Mouse (Mus musculus) lung, postnatal 0 days (tissue): ENCODE measurements at regions not wholly inside any gene's neighbourhood (a gene's known extent, or its start where the extent isn't known, plus 50 kb on each side); places are given as distances from the start of the nearest gene placed in this dataset.

Experiments
- ATAC-seq: fragments of 200-750 bp; cut with Nextera tagmentation; 2 replicates; pipeline ENCODE4 v1.8.0; 2017; ENCODE audit warnings: moderate library complexity
- DNase-seq: peaks from one replicate; pipeline ENCODE4 v3.0.0-alpha.2; 2016; ENCODE audit warnings: low spot score
- H3K27ac ChIP-seq: fragments of 300-500 bp; sonication (generic); 2 replicates; pipeline ENCODE4 v1.5.1; 2014; ENCODE audit warnings: antibody characterized with exemption, mild to moderate bottlenecking, low read length, mixed read lengths
- H3K27me3 ChIP-seq: fragments of 300-500 bp; sonication (generic); replicated peaks from 2 replicates; pipeline ENCODE4 v1.6.1; 2014; ENCODE audit warnings: low read length, mixed read lengths; ENCODE audit not compliant: insufficient read depth
- H3K36me3 ChIP-seq: fragments of 300-500 bp; sonication (generic); 2 replicates; pipeline ENCODE4 v1.6.1; 2014; ENCODE audit warnings: low read length, mixed read lengths; ENCODE audit not compliant: insufficient read depth
- H3K4me1 ChIP-seq: fragments of 300-500 bp; sonication (generic); 2 replicates; pipeline ENCODE4 v1.6.1; 2014; ENCODE audit warnings: antibody characterized with exemption, low read depth, low read length, mixed read lengths; ENCODE audit not compliant: insufficient read depth
- H3K4me2 ChIP-seq: fragments of 300-500 bp; sonication (generic); replicated peaks from 2 replicates; pipeline ENCODE4 v1.6.1; 2014; ENCODE audit warnings: low read depth, mild to moderate bottlenecking, low read length, moderate library complexity, mixed read lengths
- H3K4me3 ChIP-seq: fragments of 300-500 bp; sonication (generic); 2 replicates; pipeline ENCODE4 v1.5.1; 2014; ENCODE audit warnings: low read depth, low read length
- H3K9ac ChIP-seq: fragments of 300-500 bp; sonication (generic); replicated peaks from 2 replicates; pipeline ENCODE4 v1.6.1; 2014; ENCODE audit warnings: low read depth, mild to moderate bottlenecking
- H3K9me3 ChIP-seq: fragments of 300-500 bp; sonication (generic); 2 replicates; pipeline ENCODE4 v1.6.1; 2016; ENCODE audit warnings: low read length, mixed read lengths
- CTCF ChIP-seq: IDR thresholded peaks from 2 replicates; pipeline ENCODE4 v1.5.1; 2016; ENCODE audit warnings: antibody characterized with exemption, mild to moderate bottlenecking
- EP300 ChIP-seq: IDR thresholded peaks from 2 replicates; pipeline ENCODE4 v1.6.1; 2016; ENCODE audit warnings: antibody characterized with exemption, mild to moderate bottlenecking, control low read depth
- WGBS: fragments of 180-500 bp; shearing (Covaris S2); extraction: QIAGEN DNeasy Blood & Tissue Kit; methylation state at CpG from one replicate; pipeline ENCODE4 v1.1.7; 2014; 5-methylcytosine and 5-hydroxymethylcytosine counted together

DNA sequence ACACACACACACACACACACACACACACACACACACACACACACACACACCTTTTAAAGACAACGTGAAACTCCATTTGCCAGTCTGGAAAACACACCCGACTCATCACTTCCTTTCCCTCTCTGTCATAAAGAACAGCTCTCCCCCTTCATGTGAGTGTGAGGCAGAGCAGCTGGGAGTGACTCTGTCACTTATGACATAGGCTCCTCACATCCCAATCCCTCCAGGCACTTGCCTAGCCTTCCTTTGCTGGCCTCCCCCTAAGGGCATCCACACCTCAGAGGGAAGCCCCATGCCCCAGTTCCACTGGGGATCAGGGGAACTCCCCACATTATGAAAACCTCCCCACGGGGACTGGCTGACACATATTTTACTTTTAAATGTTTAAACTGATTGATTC is 257.5 kb downstream of the Tshz3 start:
- WGBS, result 47% methylated on average over 3 of the region's 3 CpGs
- Histone ChIP-seq H3K9me3 (no peaks in the 10 kb centered on the region), H3K27me3 (no peaks in the 10 kb centered on the region), H3K36me3 (no peaks in the 10 kb centered on the region), H3K4me1 (no peaks in the 10 kb centered on the region), H3K27ac (no peak overlapping the region), H3K4me3 (no peak overlapping the region), H3K9ac (no peak overlapping the region), H3K4me2 (no peak overlapping the region)
- TF ChIP-seq EP300, result no peak
- TF ChIP-seq CTCF, result no peak
- DNase-seq (peak; percentile 44), ATAC-seq (no peak)

DNA sequence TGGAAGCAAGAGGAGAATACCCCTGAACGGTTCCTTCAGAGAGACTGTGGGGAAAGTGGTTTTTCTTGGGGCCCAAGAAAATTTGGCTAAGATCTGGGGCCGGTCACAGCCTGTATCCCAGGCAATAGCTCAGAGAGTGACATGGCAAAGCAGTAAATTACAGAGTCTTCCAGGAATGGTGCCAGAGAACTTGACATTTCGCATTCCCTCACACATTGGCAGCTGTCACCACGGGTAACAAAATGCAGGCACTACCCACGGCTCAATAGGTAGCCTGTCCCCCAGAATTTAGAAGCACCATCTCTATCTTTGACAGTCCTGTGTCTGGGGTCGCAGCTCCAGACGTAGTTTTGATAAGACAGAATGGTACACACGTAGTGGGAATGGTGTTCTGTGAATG is 260.3 kb downstream of the Tshz3 start:
- Histone ChIP-seq H3K4me1 (no peaks in the 10 kb centered on the region), H3K27ac (no peak overlapping the region), H3K27me3 (no peaks in the 10 kb centered on the region), H3K4me2 (no peak overlapping the region), H3K9ac (no peak overlapping the region), H3K9me3 (no peaks in the 10 kb centered on the region), H3K4me3 (no peak overlapping the region), H3K36me3 (no peaks in the 10 kb centered on the region)
- ATAC-seq (no peak), DNase-seq (no peak)
- 60% methylated on average over 8 of the region's 8 CpGs for WGBS
- TF ChIP-seq EP300 (no peak), CTCF (no peak)

DNA sequence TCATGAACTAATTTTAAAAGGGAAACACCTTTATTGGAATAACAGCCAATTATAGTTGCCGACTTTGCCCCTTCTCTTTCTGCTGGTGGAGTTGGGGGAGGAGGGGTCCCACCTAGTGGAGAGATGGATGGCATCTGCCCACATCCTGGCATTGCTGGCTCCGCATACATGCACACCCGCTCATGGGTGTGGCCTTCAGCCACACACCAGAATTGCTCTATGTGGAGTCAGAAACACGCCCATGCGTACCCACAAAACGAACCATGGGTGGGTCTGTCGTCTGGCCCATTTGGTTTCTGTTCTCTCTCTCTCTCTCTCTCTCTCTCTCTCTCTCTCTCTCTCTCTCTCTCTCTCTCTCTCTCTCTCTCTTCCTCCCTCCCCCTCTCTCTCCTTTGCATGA is 273.9 kb downstream of the Tshz3 start:
- ATAC-seq, result no peak
- no peaks in the 10 kb centered on the region for H3K9me3 ChIP-seq
- WGBS, result 62% methylated on average over 7 of the region's 7 CpGs
- TF ChIP-seq CTCF (no peak), EP300 (no peak)
- H3K4me1 ChIP-seq, result no peaks in the 10 kb centered on the region
- no peak overlapping the region for H3K4me3 ChIP-seq
- H3K27me3 ChIP-seq, result no peaks in the 10 kb centered on the region
- H3K4me2 ChIP-seq, result no peak overlapping the region
- H3K9ac ChIP-seq, result no peak overlapping the region
- no peak overlapping the region for H3K27ac ChIP-seq
- no peaks in the 10 kb centered on the region for H3K36me3 ChIP-seq
- no peak for DNase-seq

DNA sequence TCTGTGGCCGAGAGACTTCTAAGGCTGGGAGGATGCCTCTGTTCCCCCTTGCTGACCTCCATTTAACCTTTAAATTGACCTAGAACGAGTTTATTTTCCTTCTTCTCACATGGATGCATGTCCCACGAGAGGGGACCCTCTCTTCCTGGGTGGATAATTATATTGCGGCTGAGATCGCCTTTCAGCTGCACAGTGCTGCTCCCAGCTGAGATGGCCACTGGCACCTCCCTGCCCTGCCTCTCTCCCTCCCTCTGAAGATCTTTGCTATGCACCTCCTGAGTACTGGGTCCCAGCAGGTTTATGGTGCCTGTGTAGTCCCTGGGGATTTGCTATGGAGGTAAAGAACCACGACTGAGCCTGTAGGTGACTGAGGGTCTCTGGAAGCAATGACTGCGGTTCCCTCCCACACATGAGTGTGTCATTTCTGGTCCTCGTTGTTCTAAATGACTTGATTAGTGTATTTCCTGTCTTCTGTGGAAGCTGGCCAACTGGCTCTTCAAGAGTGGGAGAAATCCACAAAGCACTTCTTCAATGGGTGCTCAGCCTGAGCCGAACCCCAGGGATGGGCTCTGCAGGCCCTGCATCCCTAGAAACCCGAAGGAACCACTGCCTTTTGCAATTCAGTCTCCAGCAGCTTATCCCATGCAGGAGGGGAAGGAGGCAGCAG is 275.9 kb downstream of the Tshz3 start:
- Histone ChIP-seq H3K4me3 (no peak overlapping the region), H3K4me1 (no peaks in the 10 kb centered on the region), H3K36me3 (no peaks in the 10 kb centered on the region), H3K27ac (no peak overlapping the region), H3K27me3 (no peaks in the 10 kb centered on the region), H3K4me2 (no peak overlapping the region), H3K9me3 (no peaks in the 10 kb centered on the region), H3K9ac (no peak overlapping the region)
- DNase-seq, result no peak
- WGBS, result 52% methylated on average over 10 of the region's 10 CpGs
- TF ChIP-seq EP300 (no peak), CTCF (no peak)
- no peak for ATAC-seq

DNA sequence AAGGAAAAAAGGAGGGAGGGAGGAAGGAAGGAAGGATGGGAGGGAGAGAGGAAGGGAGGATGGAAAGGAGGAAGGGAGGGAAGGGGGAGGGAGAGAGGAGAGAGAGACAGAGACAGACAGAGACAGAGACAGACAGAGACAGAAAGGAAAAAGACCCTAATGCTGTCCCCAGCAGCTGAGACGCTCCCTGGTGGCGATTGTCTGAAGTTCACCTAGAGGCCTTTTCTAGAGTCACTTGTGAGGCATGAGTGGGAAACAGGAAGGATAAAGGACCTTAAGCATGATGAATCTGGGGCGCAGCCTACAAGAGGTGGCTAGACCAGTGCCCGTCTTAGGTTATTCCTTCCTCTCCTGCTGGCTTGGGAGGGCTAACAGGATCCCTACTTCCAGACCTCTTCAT is 276.7 kb downstream of the Tshz3 start:
- DNase-seq (no peak), ATAC-seq (no peak)
- TF ChIP-seq EP300 (no peak), CTCF (peak; percentile 65)
- no peaks in the 10 kb centered on the region for H3K4me1 ChIP-seq
- WGBS, result 44% methylated on average over 4 of the region's 4 CpGs
- H3K4me3 ChIP-seq, result no peak overlapping the region
- H3K27ac ChIP-seq, result no peak overlapping the region
- H3K27me3 ChIP-seq, result no peaks in the 10 kb centered on the region
- H3K36me3 ChIP-seq, result no peaks in the 10 kb centered on the region
- no peak overlapping the region for H3K4me2 ChIP-seq
- H3K9me3 ChIP-seq, result no peaks in the 10 kb centered on the region
- no peak overlapping the region for H3K9ac ChIP-seq

DNA sequence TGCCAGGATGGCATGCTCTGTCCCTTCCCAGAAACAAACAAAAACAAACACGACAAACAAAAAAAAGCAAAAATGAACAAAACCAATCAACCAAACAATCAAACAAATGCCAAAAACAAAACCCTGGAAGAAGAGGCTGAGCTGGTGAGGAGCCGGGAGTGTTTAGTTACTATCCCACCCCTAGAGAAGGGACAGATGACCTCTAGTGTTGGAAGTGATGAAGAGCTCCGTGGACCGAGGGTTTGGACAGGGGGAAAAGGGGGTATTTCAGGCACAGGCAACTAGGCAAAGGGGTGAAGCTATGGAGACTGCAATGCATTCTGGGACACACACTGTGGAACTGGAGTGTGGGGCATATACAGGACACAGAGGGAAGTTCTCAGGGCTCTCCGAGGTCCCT is 277.6 kb downstream of the Tshz3 start:
- Histone ChIP-seq H3K4me3 (no peak overlapping the region), H3K9ac (no peak overlapping the region), H3K27ac (no peak overlapping the region), H3K4me2 (no peak overlapping the region), H3K36me3 (no peaks in the 10 kb centered on the region), H3K27me3 (no peaks in the 10 kb centered on the region), H3K9me3 (no peaks in the 10 kb centered on the region), H3K4me1 (no peaks in the 10 kb centered on the region)
- peak; percentile 51 for DNase-seq
- ATAC-seq, result no peak
- 13% methylated on average over 5 of the region's 5 CpGs for WGBS
- TF ChIP-seq EP300 (no peak), CTCF (peak; percentile 66)

DNA sequence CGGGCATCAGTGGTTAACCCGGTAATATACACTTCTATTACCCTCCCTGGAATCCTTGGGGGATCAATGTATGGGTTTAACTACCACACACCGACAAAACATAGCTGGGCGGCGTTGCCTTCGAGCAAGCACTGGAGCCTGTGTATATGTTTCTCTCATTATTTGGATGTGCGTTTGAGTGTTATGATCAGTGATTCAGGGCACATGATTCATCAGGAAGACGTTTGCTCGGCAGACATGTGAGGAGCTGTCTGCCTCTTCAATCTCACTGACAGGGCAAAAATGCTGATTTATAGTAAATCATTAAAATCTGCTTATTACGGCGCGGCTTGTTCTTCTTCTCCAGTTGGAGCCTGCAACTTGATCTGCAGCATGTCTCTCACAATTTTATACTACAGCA is 279.9 kb downstream of the Tshz3 start:
- no peak overlapping the region for H3K4me2 ChIP-seq
- TF ChIP-seq CTCF, result no peak
- no peak for TF ChIP-seq EP300
- H3K27ac ChIP-seq, result no peak overlapping the region
- DNase-seq, result no peak
- 56% methylated on average over 12 of the region's 12 CpGs for WGBS
- H3K36me3 ChIP-seq, result no peaks in the 10 kb centered on the region
- ATAC-seq, result no peak
- H3K4me1 ChIP-seq, result no peaks in the 10 kb centered on the region
- no peak overlapping the region for H3K9ac ChIP-seq
- no peaks in the 10 kb centered on the region for H3K27me3 ChIP-seq
- H3K9me3 ChIP-seq, result no peaks in the 10 kb centered on the region
- no peak overlapping the region for H3K4me3 ChIP-seq
